Mouse (Mus musculus): ENCODE results near the gene Efemp1.

The Efemp1 gene

GRCm38 (mm10) chr11:28951586-28952210 lies 98.7 kb downstream of the Efemp1 start:
- no peak for DNase-seq

- DNase-seq, result no peak
These were observed 101.8 kb downstream of the Efemp1 start for GRCm38 (mm10) chr11:28954673-28955304.

- no peak for DNase-seq
These were observed 102.3 kb downstream of the Efemp1 start for GRCm38 (mm10) chr11:28955305-28955701.

- no peak for DNase-seq
These were observed 108.4 kb downstream of the Efemp1 start for GRCm38 (mm10) chr11:28961381-28961780.
